Mouse (Mus musculus) spleen, adult 12 weeks (tissue): ENCODE results near the gene Dusp7.

ENCODE experiments used
- DNase-seq: peaks from one replicate; pipeline ENCODE4 v3.0.0; 2022; ENCODE audit warnings: low spot score

Dusp7 gene

DNA sequence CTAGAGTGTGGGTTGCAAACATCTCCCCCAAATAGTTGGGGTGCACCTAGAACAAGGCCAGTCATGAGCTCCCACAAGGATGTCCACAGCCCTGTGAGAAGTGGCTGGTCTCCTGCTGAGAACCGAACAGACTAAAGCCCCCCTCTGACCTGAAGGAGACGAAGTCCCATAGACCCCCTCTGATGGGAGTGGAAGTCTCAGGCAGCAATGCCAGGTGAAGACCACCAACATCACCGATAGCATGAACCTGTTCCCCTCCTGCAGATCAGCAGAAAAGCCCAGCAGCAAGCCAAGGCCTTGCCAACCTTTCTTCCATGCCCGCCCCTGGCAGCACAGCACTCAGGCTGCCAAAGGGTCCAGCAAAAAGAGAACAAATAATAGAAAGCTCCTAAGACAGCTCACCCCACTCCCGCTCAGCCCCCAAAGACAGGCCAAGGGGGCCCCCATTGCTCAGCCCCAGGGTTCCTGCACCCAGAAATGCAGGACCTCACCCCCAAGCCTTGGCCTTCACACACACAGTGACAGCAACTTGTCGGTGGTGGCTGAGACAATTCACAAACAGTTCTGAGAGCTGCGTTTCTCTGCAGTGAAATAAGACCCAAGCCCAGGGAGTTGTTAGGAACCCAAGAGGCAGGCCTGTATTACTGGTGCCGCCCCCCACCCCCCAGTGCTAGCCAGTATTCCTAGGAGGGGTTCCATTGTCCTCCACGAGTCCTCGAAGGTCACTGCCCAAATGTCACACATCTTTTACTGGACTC lies 13.0 kb upstream of the Dusp7 start:
- DNase-seq, result no peak

DNA sequence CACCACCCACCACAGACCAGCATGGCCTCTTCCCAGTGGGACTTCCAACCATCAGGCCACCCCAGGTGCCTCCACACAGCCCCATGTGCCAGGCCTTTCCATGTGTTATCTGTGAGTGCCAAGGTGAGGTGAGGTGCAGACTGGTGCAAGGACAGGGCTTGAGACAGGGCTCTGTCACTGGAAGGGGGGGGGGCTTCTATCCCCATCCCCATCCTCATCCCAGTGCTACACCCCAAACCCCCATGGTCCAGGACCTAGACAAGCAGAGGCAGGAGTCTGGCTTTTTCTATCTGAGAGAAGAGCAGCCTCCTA lies 12.5 kb upstream of the Dusp7 start:
- DNase-seq, result no peak

DNA sequence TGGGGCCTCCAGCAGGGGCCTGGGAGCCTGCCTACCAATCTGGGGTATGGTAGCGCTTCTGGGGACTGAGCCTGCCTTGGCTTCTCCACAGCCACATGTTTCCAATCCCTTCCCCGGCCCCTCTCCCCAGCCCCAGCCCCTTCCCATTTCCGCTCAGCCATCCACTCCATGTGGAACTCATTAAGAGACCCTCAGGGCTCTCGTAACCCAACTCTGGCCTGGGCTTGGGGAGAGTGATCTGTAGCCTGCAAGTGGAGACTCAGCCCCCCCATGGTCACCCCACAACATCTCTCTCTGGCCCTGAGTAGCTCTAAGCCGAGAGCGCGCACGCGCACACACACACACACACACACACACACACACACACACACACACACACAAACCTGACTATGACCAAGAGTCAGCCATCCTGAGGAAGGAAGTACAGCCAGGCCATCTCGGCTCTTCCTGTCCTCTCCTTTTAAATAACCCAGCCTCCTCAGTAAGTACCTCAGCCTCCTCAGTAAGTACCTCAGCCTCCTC lies 12.0 kb upstream of the Dusp7 start:
- no peak for DNase-seq

DNA sequence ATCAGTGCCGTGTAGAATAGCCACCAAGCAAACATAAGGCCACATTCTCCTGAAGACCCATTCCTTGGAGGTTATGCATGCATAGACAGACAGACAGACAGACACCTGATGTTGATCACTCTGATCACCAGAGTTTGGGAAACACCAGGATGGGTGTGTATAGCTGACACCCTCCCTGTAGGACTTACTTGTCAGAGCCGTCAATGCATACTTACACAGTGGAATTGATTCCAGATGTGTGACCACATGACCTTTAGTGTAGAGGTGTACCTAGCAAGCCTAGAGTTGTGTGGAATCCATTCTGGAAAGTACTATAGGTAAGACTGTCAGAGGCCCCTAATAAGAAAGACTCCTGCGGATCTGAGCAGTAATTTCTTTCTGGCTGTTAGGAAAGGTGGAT lies 11.3 kb upstream of the Dusp7 start:
- no peak for DNase-seq

DNA sequence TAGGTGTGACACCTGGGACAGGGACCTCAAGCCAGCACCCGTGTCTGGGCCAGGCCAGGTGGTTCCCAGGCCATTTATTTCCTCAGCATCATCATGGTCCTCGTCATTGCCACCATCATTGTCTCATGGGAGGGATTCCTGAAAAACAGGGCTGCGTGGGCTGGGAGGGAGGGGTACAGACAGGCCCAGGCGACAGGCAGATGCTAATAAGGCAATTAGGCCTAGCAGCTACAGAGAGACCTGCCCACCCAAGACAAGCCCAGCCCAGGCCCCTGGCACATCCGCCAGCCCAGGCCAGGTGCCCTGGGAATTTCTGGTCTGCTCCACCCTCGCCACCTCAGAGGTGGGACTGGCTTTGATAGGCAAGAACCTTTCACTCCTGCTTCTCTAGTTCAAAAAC lies 9.1 kb upstream of the Dusp7 start:
- no peak for DNase-seq

DNA sequence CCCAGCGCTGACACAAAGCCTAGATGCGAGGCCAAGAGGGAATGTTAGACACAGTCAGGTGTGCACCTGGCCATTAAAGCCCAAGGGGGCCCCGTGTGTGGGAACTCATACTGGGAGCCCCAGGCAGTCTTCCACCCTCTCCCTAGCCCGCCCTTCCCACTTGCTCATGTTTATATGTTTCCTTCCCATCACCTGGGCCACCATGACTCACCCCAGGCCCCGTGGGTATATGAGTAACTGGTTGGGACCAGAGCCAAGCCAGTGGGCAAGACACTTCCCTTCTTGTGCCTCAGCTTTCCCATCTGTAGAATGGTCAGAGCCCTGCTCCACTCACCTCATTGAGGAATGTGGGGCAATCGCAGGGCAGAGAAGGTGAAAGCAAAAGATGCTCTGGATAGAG lies 7.3 kb upstream of the Dusp7 start:
- DNase-seq, result no peak

DNA sequence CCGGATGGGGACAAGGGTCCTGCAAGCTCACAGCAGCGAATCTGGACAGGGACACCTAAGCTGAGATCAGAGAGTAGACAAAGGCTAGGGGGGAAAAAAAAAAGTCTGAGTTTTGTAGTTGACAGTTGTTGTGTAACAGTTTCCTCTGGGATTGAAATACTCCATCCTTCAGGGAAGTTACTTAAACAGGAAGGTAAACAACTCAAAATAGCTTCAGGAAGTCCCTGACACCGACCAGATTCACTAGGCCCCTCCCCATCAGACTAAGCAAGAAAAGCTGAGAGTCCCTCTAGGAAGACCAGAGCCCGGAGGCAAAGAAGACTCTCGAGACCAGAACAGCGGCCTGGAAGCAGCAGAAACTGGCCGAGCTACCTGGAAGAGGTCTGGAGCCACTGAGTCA lies 3.1 kb upstream of the Dusp7 start:
- no peak for DNase-seq

DNA sequence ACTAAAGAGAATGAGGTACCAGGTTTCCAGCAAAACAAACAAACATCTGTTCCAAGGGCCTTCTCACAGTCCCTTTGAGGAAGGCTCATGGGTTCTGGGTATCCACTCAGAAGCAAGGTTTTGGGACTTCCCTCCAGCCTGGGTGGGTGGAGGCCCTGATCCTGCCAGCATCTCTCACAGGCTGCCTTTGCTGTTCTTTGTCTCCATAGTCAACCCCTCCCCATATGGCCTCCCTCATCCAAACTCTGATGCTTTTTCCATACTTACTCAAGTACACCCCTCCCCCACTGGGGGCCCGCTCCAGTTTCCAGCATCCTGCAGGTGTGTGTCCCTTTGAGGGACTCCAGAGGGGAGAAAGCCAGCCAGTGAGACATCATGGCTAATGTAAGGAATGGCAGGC lies 2.2 kb upstream of the Dusp7 start:
- no peak for DNase-seq

DNA sequence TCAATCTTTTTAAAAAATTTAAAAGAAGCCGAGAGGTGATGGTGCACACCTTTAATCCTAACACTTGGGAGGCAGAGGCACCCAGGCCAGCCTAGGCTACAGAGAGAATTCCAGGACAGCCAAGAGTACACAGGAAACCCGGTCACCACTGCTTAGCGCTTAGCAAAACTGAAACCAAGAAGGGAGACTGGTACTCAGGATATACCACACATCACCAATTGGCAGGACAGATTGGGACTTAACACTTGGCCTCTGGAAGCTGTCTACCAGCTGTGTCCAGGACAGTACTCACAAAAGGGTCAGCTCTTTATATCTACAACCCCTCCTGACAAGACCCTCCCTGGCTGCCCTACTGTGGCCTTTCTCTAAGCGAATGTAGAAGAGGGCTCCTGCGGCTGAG lies 1.4 kb upstream of the Dusp7 start:
- no peak for DNase-seq

DNA sequence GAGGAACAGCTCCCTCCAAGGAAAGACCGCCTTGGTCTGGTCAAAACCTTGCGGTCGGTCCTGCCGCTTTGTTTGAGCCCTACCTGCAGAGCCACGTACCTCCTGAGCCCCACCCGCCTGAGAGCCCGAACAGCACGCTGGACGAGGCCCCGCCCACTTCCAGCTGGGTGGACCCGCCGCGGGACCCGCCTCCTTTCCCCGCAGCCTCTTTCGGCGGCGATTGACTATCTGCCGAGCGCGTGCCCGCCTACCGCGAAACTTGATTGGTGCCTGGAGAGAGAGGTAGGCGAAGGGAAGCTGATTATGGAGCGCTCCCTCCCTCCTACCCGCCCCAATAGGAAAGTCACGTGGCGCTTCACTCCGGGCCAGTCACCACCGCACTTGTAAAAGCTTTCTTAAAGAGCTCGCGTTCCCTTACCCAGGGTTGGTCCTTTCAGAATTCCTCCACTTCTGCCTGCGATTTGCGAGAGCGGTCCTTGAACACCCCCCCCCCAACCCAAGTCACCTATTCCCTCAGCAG lies 780 bp upstream of the Dusp7 start:
- DNase-seq, result peak; percentile 94

DNA sequence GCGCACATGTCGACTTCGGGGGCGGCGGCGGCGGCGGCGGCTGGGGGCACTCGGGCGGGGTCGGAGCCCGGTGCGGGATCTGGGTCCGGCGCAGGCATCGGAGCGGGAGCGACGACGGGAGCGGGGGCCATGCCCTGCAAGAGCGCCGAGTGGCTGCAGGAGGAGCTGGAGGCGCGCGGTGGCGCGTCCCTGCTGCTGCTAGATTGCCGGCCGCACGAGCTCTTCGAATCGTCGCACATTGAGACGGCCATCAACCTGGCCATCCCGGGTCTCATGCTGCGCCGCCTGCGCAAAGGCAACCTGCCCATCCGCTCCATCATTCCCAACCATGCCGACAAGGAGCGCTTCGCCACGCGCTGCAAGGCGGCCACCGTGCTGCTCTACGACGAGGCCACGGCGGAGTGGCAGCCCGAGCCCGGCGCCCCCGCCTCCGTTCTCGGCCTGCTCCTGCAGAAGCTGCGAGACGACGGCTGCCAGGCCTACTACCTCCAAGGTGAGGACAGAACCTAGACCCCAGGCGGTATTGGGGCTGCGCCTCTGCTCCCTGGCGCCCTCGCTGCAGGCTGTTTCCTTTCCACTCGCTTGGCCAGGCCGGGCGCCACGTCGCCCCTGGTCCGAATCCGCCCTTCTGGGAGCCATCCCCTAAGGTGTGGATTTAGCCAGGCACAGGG lies 534 bp downstream of the Dusp7 start:
- peak; percentile 32 for DNase-seq

DNA sequence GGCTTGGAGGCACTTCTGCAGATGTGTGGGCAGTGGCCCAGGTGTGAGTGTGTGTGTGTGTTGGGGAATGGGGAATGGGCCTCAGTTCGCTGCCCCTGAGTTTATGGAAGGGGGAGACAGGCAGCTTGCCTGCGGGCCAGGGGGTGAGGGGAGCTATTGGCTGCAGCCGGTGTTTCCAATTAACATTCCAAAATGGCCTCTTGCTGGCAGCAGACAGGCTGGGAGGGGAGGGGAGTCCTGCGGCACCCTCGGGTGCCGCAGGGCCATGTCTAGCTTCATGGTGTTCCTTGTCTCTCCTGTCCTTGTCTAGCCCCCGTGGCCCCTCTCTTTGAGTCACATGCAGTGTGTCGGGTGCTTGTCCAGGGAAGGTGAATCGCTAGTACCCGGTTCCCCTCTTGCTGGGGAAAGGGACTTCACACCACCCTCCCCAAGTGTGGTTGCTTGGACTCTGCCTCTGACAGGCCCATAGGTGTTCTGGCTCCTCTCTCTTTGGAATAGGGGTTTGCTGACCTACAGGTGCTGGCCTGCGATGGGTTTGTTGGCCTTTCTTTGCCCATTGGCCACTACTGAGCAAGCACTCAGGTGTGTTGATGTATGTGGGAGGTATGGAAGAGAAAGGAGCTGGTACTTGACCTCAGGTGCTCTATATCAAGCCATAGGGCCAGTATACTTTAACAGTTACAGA lies 1.5 kb downstream of the Dusp7 start:
- no peak for DNase-seq

DNA sequence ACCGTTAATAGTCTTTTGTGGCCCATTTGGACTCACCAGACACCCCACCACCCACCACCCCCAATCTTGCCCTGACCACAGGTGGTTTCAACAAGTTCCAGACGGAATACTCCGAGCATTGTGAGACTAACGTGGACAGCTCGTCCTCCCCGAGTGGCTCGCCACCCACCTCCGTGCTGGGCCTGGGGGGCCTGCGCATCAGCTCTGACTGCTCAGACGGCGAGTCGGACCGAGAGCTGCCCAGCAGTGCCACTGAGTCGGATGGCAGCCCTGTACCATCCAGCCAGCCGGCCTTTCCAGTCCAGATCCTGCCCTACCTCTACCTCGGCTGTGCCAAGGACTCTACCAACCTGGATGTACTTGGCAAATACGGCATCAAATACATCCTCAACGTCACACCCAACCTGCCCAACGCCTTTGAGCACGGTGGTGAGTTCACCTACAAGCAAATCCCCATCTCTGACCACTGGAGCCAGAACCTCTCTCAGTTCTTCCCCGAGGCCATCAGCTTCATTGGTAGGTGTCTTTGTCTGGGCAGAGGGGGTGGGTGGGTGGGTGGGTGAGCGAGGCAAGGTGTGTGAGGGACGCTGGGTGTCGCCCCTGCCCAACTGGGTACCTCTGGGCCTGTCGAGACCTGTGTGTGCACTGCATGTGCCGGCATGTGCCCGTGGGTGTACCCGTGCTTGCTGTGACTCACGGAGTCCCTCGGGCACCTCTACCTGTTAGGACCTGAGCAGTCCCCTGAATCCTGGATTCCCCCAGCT lies 2.4 kb downstream of the Dusp7 start:
- DNase-seq, result no peak

DNA sequence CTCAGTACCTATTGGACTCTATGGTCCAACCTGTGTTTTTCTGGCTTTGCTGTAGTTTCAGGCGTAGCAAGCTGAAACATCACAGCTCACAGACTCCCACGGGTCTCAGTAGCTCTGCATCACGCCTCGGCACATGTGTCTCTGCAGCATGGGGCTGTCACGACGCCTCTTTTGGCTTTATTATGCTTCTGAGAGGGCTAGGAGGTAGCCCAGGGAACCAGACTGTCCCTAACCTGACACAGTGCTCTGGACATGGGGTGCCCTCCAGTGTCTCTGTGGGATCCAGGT lies 2.9 kb downstream of the Dusp7 start:
- DNase-seq, result no peak

DNA sequence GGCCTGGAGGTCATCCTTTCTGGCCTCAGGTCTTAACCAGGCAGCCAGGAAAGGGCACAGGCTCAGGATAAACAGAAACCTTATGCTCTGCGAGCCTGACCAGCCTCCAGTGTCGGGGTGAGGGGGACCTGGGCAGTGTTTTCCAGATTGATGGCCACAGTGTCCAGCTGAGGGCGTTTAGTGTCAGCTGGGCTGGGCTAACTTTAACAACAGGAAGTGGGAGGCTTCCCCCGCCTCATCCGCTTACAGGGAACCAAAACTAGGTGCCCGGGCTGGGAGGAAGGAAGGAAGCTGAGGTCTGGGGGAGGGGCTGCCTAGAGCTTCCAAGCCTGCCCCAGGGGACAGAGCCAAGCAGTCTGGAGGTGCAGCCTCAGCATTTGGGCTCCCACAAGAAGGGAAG lies 3.3 kb downstream of the Dusp7 start:
- no peak for DNase-seq

DNA sequence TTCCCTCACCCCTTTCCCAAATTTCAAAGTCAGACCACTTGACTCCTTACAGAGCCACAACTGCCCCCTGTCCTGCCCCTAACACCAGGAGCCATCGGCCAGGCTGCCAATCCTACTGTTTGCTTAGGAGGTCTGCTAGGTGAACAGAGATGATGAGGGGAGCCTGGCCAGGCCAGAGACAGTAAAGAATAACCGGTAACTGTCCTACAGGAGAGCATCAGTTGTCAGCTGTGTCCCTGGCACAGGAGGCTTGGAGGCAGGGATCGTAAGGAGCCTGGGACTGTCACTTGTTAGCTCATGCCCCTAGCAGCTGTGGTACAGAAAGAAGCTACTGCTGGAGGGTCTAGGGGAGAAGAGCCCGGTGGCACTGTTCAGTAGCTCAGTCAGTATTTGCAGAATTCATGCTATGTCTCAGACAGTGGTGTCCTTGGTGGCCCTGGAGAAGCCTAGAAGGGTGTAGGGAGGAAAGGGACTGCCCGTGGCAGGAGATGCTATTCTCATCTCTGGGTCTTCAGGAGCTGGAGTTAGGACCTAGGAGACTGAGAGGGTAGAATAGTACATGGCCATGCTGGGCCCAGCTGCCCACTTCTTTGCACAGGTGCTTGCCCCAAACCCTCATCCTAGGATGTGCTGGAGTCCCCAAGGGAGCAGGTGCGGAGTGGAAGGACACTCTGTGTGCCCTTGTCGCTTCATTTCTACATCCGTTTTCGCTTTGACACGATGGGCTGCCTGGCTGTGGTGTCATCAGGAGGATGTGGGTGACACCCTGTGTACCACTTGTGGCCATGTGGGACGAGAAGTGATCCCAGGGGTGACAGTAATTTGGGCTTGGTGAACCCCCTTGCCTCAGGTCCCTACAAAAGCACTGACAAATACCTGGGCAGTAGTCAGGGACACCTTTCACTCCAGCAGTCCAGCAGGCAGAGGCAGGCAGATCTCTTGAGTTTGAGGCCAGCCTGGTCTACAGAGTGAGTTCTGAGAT lies 4.3 kb downstream of the Dusp7 start:
- DNase-seq, result no peak

DNA sequence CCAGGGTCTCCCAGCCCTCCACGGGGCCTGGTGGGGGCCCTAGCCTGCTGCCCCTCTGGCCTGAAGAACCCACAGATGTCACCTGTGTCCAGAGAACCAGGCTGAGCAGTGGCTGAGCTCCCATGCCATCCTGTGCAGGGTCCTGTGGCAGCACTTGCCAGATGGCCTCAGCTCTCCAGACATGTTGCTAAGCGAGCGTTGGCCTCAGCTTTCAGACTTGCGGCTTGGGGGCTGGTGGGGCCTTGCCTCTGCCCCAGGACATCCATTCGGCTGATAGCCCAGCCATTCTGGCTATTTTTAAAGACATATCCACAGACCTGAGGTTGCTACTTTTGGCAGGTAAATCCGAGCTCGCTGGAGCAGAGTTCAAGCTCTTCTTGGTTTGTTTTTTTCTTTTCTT lies 5.5 kb downstream of the Dusp7 start:
- no peak for DNase-seq

DNA sequence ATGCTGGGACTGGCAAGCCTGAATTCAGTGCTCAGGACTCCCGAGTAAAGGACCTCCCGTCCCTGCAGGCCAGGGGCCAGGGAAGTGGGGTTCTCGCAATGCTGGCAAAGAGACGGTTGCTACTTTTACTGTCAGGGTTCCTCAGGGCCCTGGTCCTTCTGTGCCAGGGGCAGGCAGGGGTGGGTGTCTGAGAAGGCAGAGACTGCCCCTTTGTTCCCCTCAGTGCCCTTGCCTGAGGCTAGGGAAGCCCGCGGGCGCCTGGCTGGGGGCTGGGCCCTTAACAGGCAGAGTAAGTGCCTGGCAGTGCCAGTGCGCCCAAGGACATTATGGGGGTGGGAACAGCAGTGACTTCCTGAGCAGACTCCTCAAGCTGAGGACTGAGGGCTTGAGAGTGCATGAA lies 8.8 kb downstream of the Dusp7 start:
- DNase-seq, result no peak

DNA sequence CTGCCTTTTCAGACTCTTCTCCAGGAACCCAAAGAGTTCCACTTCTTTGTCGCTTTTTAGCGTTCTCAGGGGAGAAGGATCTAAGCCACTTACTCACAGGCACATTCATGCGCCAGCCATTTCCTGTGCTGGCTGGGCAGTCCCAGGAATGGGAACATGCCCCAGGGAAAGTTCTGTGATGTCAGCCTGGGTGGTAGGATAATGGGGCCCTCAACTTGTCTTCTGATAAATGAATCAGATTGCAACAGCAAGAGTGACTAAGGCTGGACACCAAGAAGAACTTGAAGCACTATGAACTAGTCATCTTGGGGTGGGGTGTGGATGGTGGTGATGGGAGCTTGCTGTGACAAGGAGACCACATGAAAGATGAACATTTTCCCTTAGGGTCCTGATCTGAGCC lies 9.6 kb downstream of the Dusp7 start:
- DNase-seq, result no peak

DNA sequence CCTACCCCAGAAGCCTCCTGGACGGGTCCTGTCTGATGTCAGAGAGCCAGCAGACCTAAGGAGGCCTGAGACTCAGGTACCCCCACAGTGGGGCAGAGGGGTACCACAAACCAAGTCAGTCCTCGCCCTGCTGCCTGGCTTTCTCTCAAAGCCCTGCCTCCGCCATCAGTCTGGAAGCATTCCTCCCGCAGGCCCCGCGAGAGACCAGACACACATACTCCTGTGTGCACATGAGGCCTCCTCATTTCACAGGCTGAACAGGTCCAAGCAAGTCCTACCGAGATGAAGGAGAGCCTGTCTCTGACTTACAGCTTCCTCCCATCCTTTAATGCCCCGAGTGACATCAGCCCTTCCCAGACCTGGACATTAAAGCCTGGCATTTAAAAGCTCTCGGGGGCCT lies 10.3 kb downstream of the Dusp7 start:
- DNase-seq, result no peak

DNA sequence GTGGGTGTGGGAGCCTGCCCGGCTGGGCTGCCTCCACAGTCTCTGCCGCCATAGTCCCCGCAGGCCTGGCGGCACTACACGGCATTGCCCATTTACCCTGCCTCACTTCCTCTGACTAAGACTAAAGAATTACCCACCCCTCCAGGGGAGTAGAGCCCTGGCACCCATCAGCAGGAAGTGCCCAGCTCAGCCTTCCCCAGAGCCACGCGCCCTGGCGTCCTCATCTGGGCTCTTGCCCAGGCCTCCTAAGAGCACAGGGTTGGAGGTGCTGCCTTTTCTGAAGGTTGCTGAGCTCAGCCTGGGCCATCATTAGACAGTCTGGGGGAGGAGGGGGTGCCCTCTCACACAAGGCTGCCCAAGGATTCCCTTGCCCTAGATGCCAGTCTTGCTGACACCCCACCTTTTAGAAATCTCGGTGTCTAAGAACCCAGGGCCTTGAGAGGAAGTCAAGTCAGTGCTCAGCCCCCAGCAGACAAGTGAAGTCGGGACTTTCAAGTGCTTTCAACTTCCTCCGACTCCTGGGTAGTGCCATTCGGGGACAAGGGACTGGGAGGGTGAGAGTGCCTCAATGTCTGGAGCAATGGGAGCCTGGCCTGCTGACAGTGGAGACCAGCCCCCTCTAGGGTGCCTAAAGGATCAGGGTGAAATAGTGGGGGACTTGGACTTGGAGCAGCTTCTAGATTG lies 17.9 kb downstream of the Dusp7 start:
- no peak for DNase-seq
